Mouse (Mus musculus) embryonic fibroblast, embryonic 13.5 days (primary cell): ENCODE results near the gene Rabggtb. TPM values are rescaled to one million over a fixed set of nuclear protein-coding genes. Genes with fewer than 3 reads are reported as not detected.
A peak's percentile ranks its signal among the peaks of the same experiment; 100 is the strongest.

Experiments used
- H3K27ac ChIP-seq: 2 replicates; pipeline ENCODE4 v1.5.1; 2012; ENCODE audit warnings: low read length, control low read depth, inconsistent platforms; ENCODE audit not compliant: insufficient read depth
- H3K4me1 ChIP-seq: 2 replicates; pipeline ENCODE4 v1.6.1; 2011; ENCODE audit warnings: low read length; ENCODE audit not compliant: control insufficient read depth, insufficient read depth
- H3K4me3 ChIP-seq: 2 replicates; pipeline ENCODE4 v1.5.1; 2011; ENCODE audit warnings: mild to moderate bottlenecking, control low read depth, low read length; ENCODE audit not compliant: insufficient read depth
- CTCF ChIP-seq: IDR thresholded peaks from 2 replicates; pipeline ENCODE4 v1.5.1; 2011; ENCODE audit warnings: mild to moderate bottlenecking, control low read depth, low read length, moderate library complexity, borderline replicate concordance; ENCODE audit not compliant: insufficient read depth
- POLR2A ChIP-seq: IDR thresholded peaks from 2 replicates; pipeline ENCODE4 v1.6.1; 2011; ENCODE audit warnings: low read depth, mild to moderate bottlenecking, control low read depth, low read length, moderate library complexity
- polyA plus RNA-seq: library from polyadenylated mRNA; stranded (reverse); fragments of >200 nt; gene quantifications from 2 replicates; pipeline ENCODE4 v1.2.4, GENCODE M21; 2011; ENCODE audit warnings: low read depth; ENCODE audit not compliant: missing spikeins, insufficient read length

The Rabggtb gene
- polyA plus RNA-seq, result 66.8 and 71.9 TPM in 2 replicates

DNA sequence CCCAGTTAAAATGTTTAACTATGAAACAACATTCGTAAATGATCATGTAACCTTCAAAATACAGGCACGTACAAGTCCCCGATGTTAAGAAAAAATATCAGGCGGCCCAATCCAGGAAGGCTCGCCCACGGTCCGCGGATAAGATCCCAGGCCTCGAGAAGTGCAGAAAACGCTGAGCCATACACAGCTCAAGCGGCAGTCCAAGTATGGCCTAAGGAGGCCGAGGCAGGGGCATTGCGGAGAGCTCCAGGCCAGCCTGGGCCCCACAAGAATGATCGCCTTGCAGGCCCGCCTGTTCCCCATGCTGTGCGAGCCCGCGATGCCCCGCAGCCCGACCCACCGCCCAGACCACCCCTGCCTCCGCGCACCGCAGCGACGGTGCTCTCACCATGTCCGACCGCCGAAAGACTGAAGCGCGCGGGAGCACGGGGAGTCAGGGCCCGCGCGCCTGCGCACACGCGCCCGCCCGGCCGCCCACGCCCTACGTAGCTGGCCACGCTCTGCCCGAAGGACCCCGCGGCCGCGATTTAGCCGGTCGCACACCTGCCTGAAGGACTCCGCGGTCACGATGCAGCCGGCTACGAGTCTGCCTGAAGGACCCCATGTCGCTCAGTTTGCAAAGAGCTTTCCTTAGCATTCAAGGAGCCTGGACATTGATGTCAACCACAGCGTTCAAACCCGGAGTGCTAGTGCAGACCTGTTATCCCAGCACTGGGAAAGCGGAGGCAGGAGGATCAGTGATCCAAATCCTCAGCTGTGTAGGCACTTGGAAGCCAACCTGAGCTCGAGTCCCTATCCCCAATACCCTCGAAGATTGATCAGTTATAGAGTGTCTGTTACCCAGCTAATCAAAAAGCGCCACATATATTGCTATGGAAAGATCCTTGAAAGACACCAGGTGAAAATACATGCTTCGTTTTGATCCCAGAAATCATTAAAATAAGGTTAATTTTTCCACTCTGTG, at the start of gene Rabggtb:
Rabggtb (minus strand) TSS at position 464 of the 964 bp plus-strand sequence.
- Histone ChIP-seq H3K4me1 (peaks cover 8% of the 10 kb centered on the region), H3K27ac (peak within 1 kb of the TSS; percentile 90), H3K4me3 (peak within 1 kb of the TSS; percentile 100)
- TF ChIP-seq POLR2A (peak; percentile 95), CTCF (no peak)

DNA sequence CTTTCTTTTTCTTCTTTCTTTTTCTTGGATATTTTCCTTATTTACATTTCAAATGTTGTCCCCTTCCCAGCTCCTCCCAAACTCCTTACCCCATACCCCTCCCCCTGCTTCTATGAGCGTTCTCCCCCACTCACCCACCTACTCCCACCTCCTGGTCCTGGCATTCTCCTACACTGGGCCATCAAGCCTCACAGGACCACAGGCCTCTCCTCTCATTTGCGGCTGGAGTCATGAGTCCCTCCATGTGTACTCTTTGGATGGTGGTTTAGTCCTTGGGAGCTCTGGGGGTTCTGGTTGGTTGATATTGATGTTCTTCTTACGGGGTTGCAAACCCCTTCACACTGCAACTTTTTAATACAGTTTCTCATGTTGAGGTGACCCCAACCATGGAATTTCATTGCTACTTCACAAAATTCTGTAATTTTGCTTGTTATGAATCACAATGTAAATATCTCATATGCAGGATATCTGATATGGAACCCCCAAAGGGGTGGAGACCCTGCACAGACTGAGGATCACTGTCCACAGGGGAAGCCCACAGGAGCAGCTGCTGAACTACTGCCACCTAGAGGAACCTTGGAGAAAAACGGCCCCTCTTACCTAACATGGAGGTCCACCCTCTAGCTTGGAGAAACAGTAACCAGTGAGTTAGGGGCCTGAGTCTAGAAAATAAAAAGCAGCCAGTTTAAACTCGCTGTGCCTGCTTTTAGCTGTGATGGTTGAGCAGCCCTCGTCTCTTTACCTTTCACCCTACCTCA, 49.0 kb upstream of the Rabggtb start:
- Histone ChIP-seq H3K27ac (no peak overlapping the region), H3K4me3 (no peak overlapping the region), H3K4me1 (no peaks in the 10 kb centered on the region)
- TF ChIP-seq POLR2A, result no peak
- peak; percentile 18; the same call in 1 of the 2 replicates for TF ChIP-seq CTCF

DNA sequence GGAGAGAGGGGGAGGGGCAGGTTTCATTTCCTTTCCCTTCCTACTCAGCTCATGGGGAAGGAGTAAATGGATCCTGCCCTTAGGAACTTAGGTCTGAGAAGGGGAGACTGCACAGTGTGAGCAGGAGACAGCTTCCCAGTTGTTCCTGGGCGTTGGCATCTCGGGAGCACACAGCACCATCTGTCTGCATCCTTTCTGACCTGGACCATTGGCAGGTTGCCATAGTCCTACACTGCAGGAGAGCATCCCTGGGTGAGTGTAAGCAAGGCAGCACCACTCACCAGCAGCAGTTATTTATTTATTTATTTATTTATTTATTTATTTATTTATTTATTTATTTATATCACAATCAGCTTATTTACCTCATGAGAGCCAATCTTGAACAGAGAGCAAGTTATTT, 48.1 kb upstream of the Rabggtb start:
- H3K4me1 ChIP-seq, result no peaks in the 10 kb centered on the region
- TF ChIP-seq POLR2A (no peak), CTCF (no peak)
- H3K27ac ChIP-seq, result no peak overlapping the region

DNA sequence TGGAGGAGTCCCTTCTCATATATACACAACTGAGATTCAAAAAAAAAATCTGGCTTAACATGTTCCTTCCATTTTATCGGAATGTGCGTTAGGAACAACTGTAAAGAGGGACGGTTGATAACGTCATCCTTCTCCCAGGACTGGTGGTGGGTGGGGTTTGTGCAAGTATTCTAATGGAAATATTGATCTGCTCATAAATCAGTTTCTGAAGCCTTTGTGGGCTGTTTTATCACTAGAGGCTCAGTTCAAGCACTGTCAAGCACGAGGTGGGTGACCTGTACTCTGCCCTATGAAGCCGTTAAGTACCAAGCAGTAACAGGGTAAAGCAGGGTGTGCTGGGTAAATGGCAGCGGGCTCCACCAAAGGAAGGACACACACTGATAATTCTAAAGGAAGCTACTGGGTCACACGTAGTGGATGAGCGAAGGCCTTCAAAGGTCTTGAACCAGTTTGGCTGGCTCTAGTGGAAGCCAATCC, 47.0 kb upstream of the Rabggtb start:
- no peak for TF ChIP-seq CTCF
- TF ChIP-seq POLR2A, result no peak
- no peaks in the 10 kb centered on the region for H3K4me1 ChIP-seq
- H3K27ac ChIP-seq, result no peak overlapping the region
- H3K4me3 ChIP-seq, result no peak overlapping the region

More for the DNA sequence above, 48.1 kb upstream of the Rabggtb start:
- H3K4me3 ChIP-seq, result no peak overlapping the region

DNA sequence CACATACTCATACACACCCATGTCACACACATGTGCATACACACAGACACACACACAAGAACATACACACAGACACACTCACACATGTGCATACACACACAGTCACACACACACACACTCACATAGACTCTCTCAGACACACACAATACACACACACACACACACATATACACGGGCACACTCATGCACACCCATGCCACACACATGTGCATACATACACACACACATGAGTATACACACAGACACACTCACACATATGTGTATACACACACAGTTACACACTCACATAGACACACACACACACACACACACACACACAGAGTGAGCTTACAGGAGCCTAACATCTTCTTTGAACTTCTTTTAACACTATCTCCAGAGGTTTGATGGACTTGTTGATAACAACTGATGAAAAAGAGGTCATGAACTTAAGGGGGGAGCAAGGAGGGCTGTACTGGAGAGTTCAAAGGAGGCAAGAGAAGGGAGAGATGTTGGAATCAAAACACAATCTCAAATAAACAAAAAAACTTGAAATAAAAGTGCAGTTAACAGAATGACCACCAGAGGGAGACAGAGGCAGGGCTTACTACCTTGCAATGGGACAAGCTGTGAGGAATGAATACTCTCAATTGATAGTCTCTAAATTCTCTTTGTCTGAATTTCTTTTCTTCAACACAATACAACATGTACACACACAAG, 46.4 kb upstream of the Rabggtb start:
- TF ChIP-seq CTCF, result no peak
- TF ChIP-seq POLR2A, result no peak
- Histone ChIP-seq H3K4me1 (no peaks in the 10 kb centered on the region), H3K27ac (no peak overlapping the region), H3K4me3 (no peak overlapping the region)

DNA sequence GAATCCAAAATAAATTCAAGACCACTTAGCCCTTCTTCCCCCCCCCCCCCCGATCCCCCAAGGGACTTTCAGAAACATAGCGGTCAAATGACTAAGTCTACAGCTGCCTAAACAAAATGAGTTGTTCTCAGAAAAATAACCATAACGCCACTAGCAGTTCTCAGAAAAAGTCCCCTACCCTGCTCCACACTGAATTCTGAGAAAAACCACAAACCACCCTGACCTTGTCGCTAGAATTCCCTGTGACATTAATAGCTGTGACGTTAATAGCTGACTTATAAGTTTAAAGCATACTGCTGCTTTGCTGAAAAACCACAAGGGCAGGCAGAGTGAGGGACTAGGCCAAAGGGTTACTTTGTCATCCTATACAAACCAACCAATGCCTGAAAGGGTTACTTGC, 45.1 kb upstream of the Rabggtb start:
- TF ChIP-seq POLR2A (no peak), CTCF (no peak)
- H3K4me3 ChIP-seq, result no peak overlapping the region
- no peak overlapping the region for H3K27ac ChIP-seq
- H3K4me1 ChIP-seq, result no peaks in the 10 kb centered on the region

DNA sequence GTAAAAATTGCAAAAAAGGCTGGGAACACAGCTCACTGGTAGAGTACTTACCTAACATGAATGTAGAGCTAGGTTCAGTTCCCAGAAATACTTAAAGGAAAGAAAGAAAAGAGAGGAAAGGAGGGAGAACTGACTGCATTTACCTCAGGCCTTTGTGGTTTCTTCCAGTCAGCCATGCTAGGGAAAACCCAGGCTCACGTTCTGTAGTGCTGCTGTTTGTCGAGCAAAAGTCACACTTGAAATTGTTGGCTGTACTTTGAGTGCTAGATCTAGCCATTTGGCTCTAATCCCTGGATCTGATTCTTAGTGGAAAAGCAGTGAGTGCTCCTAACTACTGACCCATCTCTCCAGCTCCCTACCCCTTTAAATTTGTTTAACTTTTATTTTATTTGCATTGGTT, 35.4 kb upstream of the Rabggtb start:
- TF ChIP-seq CTCF (no peak), POLR2A (no peak)

DNA sequence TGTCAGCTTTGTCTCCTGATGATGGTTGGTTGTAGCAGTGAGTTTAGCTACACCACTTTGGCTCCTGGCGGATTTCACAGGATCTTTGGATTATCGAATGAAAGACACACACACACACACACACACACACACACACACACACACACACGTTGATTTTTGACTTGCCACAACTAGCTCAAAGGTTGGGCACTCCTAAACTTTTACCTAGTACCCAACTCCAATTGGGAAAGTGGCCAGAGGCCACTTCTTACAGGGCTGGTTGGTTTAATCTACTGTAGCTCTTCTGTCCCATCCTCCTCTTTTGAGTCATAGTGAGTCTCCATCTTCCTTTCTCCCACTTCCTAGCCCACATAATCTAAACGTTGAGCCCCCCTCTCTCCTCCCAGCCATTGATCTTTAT, 34.5 kb upstream of the Rabggtb start:
- Histone ChIP-seq H3K4me1 (peaks cover 5% of the 10 kb centered on the region; the same call in 1 of the 2 replicates), H3K27ac (no peak overlapping the region), H3K4me3 (no peak overlapping the region)
- TF ChIP-seq CTCF (no peak), POLR2A (no peak)

More for the DNA sequence above, 35.4 kb upstream of the Rabggtb start:
- Histone ChIP-seq H3K4me1 (no peaks in the 10 kb centered on the region), H3K4me3 (no peak overlapping the region), H3K27ac (no peak overlapping the region)

DNA sequence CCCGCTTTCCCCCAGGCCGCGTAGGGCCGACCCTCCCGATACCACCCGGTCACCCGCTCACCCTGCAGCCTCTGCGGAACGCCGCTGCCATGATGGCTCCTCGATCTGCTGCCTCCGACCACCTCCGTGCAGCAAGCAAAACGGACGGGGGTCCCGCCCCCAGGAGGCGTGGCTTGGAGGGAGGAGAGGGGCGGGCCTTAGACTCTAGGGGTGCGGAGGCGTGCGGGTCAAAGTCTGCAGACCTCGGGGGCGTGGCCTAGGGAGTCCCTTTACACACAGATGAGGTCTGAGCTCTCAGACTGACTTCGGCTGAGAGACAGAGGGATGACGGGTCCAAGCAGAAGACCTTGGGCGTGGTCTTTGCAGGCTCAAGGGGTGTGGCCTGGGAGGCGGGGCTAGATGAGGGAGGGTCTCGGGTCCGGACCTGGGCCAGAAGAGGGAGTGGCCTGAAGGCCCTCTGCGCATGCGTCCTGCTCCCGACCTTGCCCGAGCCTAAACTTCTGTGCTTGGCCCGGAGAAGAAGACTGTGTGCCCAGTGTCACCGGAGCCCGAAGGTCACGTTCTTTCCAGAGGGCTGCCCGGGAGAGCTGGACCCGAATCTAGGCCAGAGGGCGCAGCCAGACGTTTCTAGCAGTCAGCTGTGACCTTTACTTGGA, 31.7 kb upstream of the Rabggtb start, which contains the start of gene Acadm:
Acadm (minus strand) TSS at position 298 of the 656 bp plus-strand sequence.
- Histone ChIP-seq H3K4me3 (peak within 1 kb of the TSS; percentile 79), H3K4me1 (peaks cover 5% of the 10 kb centered on the region; the same call in 1 of the 2 replicates), H3K27ac (peak within 1 kb of the TSS; percentile 81)
- TF ChIP-seq POLR2A (peak; percentile 96), CTCF (no peak)

DNA sequence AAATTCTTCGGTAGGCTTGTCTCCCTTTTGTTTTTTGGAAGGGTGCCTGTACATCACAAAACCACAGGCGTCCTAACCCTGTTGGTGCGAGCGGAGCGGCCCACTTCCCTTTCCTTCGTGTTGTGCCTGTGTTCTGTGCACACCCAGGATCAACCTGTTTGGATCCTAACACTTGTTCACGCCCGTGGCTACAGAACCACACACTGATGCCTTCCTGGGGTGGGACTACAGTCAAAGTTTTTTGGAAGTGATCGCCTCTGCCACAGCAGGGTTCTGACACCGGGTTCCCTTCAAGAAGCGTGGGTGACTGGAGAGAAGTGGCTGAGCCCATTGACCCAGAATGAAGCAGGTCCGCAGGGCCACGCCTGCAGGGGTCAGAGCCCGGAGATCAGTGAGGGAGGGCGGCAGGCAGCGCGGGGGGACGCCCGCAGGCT, 31.1 kb upstream of the Rabggtb start:
- H3K4me1 ChIP-seq, result peaks cover 5% of the 10 kb centered on the region; the same call in 1 of the 2 replicates
- H3K4me3 ChIP-seq, result peak overlapping the region; percentile 79
- peak overlapping the region; percentile 81 for H3K27ac ChIP-seq
- no peak for TF ChIP-seq CTCF
- no peak for TF ChIP-seq POLR2A
